Mouse (Mus musculus) heart, postnatal 0 days (tissue): ENCODE data around the gene Trir.

Experiments
- CTCF ChIP-seq: IDR thresholded peaks from 2 replicates; pipeline ENCODE4 v1.5.1; 2016; ENCODE audit warnings: antibody characterized with exemption, control low read depth, low read depth
- EP300 ChIP-seq: IDR thresholded peaks from 2 replicates; pipeline ENCODE4 v1.6.1; 2016; ENCODE audit warnings: antibody characterized with exemption, low read depth

DNA sequence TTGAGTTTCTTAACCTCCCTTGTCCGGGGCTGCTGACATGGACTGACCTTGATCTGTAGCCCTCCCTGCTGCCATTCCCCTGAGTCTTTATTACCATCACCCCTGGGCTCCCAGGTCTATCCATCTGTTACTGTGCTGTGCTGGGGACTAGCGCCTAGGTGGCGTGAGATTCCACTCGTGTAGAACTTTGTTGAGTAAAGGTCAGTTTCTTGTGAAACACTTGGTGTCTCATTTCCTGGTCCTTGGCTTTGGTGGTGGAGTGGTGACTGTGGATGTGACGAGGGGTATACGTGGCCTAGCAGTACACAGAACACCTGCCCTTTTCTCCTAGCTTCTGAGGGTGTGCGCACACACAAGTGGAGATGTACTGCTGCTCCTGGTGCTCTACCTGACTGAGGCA, 30.7 kb downstream of the Trir start:
- no peak for TF ChIP-seq CTCF
- no peak for TF ChIP-seq EP300
